Mouse (Mus musculus): ENCODE measurements around the gene Itpkb.

- no peak for TF ChIP-seq CHD1 (IDR thresholded peaks at IDR 0.05; ENCODE audit: low read depth, low read length)
- no peak for TF ChIP-seq CTCF (conservative IDR thresholded peaks at IDR 0.05 in 1 of 2, IDR thresholded peaks at IDR 0.05 in 1 of 2; ENCODE audit: low read depth in 2 of 2, low read length in 2 of 2)
- no peak for TF ChIP-seq USF1 (IDR thresholded peaks at IDR 0.05; ENCODE audit: low read depth, low read length)
- TF ChIP-seq POLR2A (IDR thresholded peaks at IDR 0.05; ENCODE audit: low read depth, low read length) = no peak
- TF ChIP-seq SMC3 (IDR thresholded peaks at IDR 0.05; ENCODE audit: low read depth, low read length) = no peak
- no peak for TF ChIP-seq EP300 (IDR thresholded peaks at IDR 0.05; ENCODE audit: low read length)
- TF ChIP-seq JUND (conservative IDR thresholded peaks at IDR 0.05; ENCODE audit: low read depth, low read length) = no peak
- TF ChIP-seq MEF2A (IDR thresholded peaks at IDR 0.05; ENCODE audit: borderline replicate concordance, low read depth, low read length) = no peak
- TF ChIP-seq UBTF (IDR thresholded peaks at IDR 0.05; ENCODE audit: low read depth, low read length) = no peak
- TF ChIP-seq HCFC1 (IDR thresholded peaks at IDR 0.05; ENCODE audit: low read depth, low read length) = no peak
Observed at GRCm38 (mm10) chr1:180388481-180388880, 58.2 kb downstream of the Itpkb start.

Measured in CH12.LX (cell line).